In the genomic region with DNA sequence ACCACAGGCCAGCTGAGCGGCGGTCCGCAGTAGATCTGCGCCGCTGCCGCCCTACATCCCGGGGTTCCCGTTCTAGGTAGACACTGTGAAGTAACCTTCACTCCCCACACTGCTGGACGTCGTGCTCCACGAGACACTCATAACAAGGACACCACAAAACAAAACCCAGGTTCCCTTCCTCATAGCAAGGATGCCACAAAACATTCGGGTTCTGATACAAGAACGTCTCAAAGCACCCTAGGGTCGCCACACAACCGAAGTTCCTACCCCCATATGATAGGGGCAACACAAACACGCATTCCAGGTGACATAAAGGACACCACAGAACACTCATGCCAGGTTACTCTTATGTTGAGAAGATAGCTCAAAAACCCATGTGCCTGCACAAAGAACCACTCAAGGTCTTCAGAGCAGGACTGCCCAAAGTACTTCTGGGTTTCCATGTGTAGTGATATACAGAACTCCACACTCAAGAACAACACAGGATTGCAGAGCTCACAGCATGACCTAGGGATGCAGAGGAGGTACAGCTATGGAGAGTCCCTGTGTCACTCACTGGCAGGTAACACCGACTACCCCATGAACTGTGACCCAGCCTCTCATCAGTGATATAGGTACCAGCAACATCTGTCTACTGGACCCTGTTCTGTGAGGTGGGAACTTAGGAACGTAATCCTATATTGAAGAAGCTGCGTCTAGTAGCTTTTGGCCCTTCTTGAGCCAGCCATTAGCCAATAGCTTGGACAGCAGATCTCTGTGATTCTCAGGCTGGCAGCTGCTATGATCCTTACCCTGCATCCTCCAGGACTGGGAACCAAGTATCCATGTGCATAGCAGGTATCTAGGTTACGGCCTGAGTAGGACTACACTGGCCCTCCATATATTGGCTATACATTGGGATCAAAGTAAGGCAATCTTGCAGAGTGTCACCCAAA, we compare ENCODE assay signal across 8 mouse cellular contexts. TPM values are rescaled to one million over a fixed set of nuclear protein-coding genes. Genes with fewer than 3 reads are reported as not detected.
DNase-seq lines count a peak whose midpoint lies in the region; ATAC-seq and TF ChIP-seq lines count a peak whose summit lies in the region.

No protein-coding gene starts in this region.

- WGBS in heart, embryonic 12.5 days: 32% methylated on average over 20 of the region's 20 CpGs
- 33% methylated on average over 20 of the region's 20 CpGs for WGBS in forebrain, postnatal 0 days
- WGBS in macrophage (ENCODE audit: missing documents): 29% methylated on average over 20 of the region's 20 CpGs

- DNase-seq in heart, postnatal 36 days: no peak
- peak; percentile 21 for DNase-seq in ES-CJ7 (ENCODE audit: low read depth, low spot score)
- DNase-seq in forebrain, postnatal 0 days: no peak
- DNase-seq in ovary, postnatal 36 days (ENCODE audit: low spot score): no peak
- no peak for DNase-seq in left cerebral cortex, postnatal 4 days
- DNase-seq in urinary bladder, adult 2 months (ENCODE audit: low spot score): no peak

- ATAC-seq in heart, embryonic 12.5 days (ENCODE audit: insufficient number of reproducible peaks, low FRiP score): no peak
- no peak for ATAC-seq in forebrain, postnatal 0 days

- no peak for TF ChIP-seq CTCF in forebrain, postnatal 0 days (IDR thresholded peaks at IDR 0.05; ENCODE audit: low read depth)

- no peaks in the 10 kb centered on the region for H3K36me3 ChIP-seq in heart, embryonic 12.5 days
- H3K36me3 ChIP-seq in forebrain, postnatal 0 days (ENCODE audit: insufficient read depth): no peaks in the 10 kb centered on the region
- no peaks in the 10 kb centered on the region for H3K36me3 ChIP-seq in macrophage (ENCODE audit: inconsistent target)

- peaks cover 30% of the 10 kb centered on the region for H3K4me1 ChIP-seq in heart, embryonic 12.5 days (replicated peaks)
- peaks cover 12% of the 10 kb centered on the region for H3K4me1 ChIP-seq in forebrain, postnatal 0 days (ENCODE audit: insufficient read depth)

- peak overlapping the region; percentile 96 for H3K27ac ChIP-seq in heart, embryonic 12.5 days (ENCODE audit: poor library complexity, severe bottlenecking)
- peak overlapping the region; percentile 97 for H3K27ac ChIP-seq in forebrain, postnatal 0 days (ENCODE audit: low read depth, low read length)
- peak overlapping the region; percentile 80 for H3K27ac ChIP-seq in macrophage

- no peaks in the 10 kb centered on the region for H3K9me3 ChIP-seq in heart, embryonic 12.5 days (replicated peaks)
- no peaks in the 10 kb centered on the region for H3K9me3 ChIP-seq in forebrain, postnatal 0 days (ENCODE audit: low read length)

- H3K9ac ChIP-seq in heart, embryonic 12.5 days: peak overlapping the region; percentile 86
- H3K9ac ChIP-seq in forebrain, postnatal 0 days: peak overlapping the region; percentile 82

- H3K27me3 ChIP-seq in heart, embryonic 12.5 days (replicated peaks): no peaks in the 10 kb centered on the region
- no peaks in the 10 kb centered on the region for H3K27me3 ChIP-seq in forebrain, postnatal 0 days (ENCODE audit: insufficient read depth, low read length)

- H3K79me2 ChIP-seq in macrophage (ENCODE audit: inconsistent target): peaks cover 32% of the 10 kb centered on the region

- intact Hi-C loops in heart, postnatal 36 days (cut with DNase I): loop anchor here (1.0 kb wide), 2 partner anchors 9 to 24 kb away; no protein-coding TSS in a partner anchor
- intact Hi-C loops in left cerebral cortex, postnatal 4 days (cut with DNase I): no loop called here

- H3K4me3 ChIP-seq in heart, embryonic 12.5 days: peak overlapping the region; percentile 98
- peak overlapping the region; percentile 79 for H3K4me3 ChIP-seq in forebrain, postnatal 0 days (ENCODE audit: low read depth, low read length)
- H3K4me3 ChIP-seq in macrophage (ENCODE audit: inconsistent target): peak overlapping the region; percentile 17; the same call in 1 of the 2 replicates

- H3K4me2 ChIP-seq in heart, embryonic 12.5 days: peak overlapping the region; percentile 75
- H3K4me2 ChIP-seq in forebrain, postnatal 0 days (ENCODE audit: low read depth): peak overlapping the region; percentile 97

RNA-seq across cellular contexts. Expression of a gene that starts 1.5 kb away (rescaled TPM):
- polyA plus RNA-seq in heart, embryonic 12.5 days (2016; fragmentation: Nextera tagmentation; extraction: Ambion mirVana): 11.9 and 14.0 TPM in 2 replicates
- 10 to 100 TPM; 53.3 to 56.8 TPM for total RNA-seq in heart, postnatal 36 days (2021)
- total RNA-seq in forebrain, postnatal 0 days (2014; rRNA removed): 66.9 and 68.7 TPM in 2 replicates
- 11.7 and 12.2 TPM in 2 replicates for polyA plus RNA-seq in forebrain, postnatal 0 days (2015; fragmentation: Nextera tagmentation; extraction: Ambion mirVana)
- total RNA-seq in macrophage (2018; cell fraction: chromatin; rRNA removed): 10 to 100 TPM; 17.1 to 57.4 (median 34.0) TPM
- 10 to 100 TPM; 23.8 to 66.1 (median 41.1) TPM for total RNA-seq in macrophage (2018; cell fraction: cytosol; rRNA removed)
- 10 to 100 TPM; 24.7 to 87.0 (median 49.1) TPM for total RNA-seq in macrophage (2018; cell fraction: nucleus; rRNA removed)
- 39.6 to 44.6 TPM (median 40.4 TPM) in 3 replicates for polyA plus RNA-seq in macrophage (2018)
- 100 to 1,000 TPM; 117 to 121 TPM for total RNA-seq in left cerebral cortex, postnatal 4 days (2021)
- polyA plus RNA-seq in urinary bladder, adult 2 months (2012; rRNA removed): 43.6 and 67.2 TPM in 2 replicates

RNA-seq across cellular contexts. Expression of a gene that starts 25.7 kb away (rescaled TPM):
- 61.0 and 65.1 TPM in 2 replicates for polyA plus RNA-seq in heart, embryonic 12.5 days (2016; fragmentation: Nextera tagmentation; extraction: Ambion mirVana)
- total RNA-seq in heart, postnatal 36 days (2021): 10 to 100 TPM; 14.5 to 18.3 TPM
- 48.7 and 51.8 TPM in 2 replicates for total RNA-seq in forebrain, postnatal 0 days (2014; rRNA removed)
- 59.9 and 60.7 TPM in 2 replicates for polyA plus RNA-seq in forebrain, postnatal 0 days (2015; fragmentation: Nextera tagmentation; extraction: Ambion mirVana)
- total RNA-seq in macrophage (2018; cell fraction: chromatin; rRNA removed): 10 to 100 TPM in 14 of 26 experiments, 1 to 10 TPM in 12; 3.1 to 24.2 (median 10.2) TPM
- total RNA-seq in macrophage (2018; cell fraction: cytosol; rRNA removed): 10 to 100 TPM; 18.2 to 31.7 (median 26.4) TPM
- total RNA-seq in macrophage (2018; cell fraction: nucleus; rRNA removed): 10 to 100 TPM in 25 of 26 experiments, 1 to 10 TPM in 1; 8.5 to 34.7 (median 19.5) TPM
- 10.5 to 23.7 TPM (median 21.3 TPM) in 3 replicates for polyA plus RNA-seq in macrophage (2018)
- total RNA-seq in left cerebral cortex, postnatal 4 days (2021): 10 to 100 TPM; 32.1 to 33.0 TPM
- 47.5 and 51.8 TPM in 2 replicates for polyA plus RNA-seq in urinary bladder, adult 2 months (2012; rRNA removed)

Comparison
In these comparisons a context has a peak if more than half of its experiments do, and no peak if none do; other contexts are left out.
1. H3K4me3 ChIP-seq: peak in every context shown above with its lines; median percentile 98 in heart, embryonic 12.5 days; 79 in forebrain, postnatal 0 days; 17 in macrophage.